Mouse (Mus musculus): ENCODE measurements around the gene Pole3. TPM values are rescaled to one million over a fixed set of nuclear protein-coding genes. Genes with fewer than 3 reads are reported as not detected.

Pole3 gene
- polyA plus RNA-seq, 1 experiment from 2014 or later: 105 TPM

Other genes starting within 250 kb of the Pole3 start
- 16.3 and 18.4 TPM in 2 replicates for gene Fkbp15, start 164.5 kb downstream of the Pole3 start, polyA plus RNA-seq (2014; fragmentation: Nextera tagmentation; extraction: Ambion mirVana)
- 49.0 and 51.2 TPM in 2 replicates for gene Slc31a1, start 164.3 kb downstream of the Pole3 start, polyA plus RNA-seq (2014; fragmentation: Nextera tagmentation; extraction: Ambion mirVana)
- gene Cdc26, start 116.4 kb downstream of the Pole3 start, polyA plus RNA-seq (2014; fragmentation: Nextera tagmentation; extraction: Ambion mirVana): 231 TPM in 2 replicates
- gene Prpf4, start 116.3 kb downstream of the Pole3 start, polyA plus RNA-seq (2014; fragmentation: Nextera tagmentation; extraction: Ambion mirVana): 31.8 and 31.9 TPM in 2 replicates
- not detected in 2 replicates for gene Rnf183, start 89.8 kb downstream of the Pole3 start, polyA plus RNA-seq (2014; fragmentation: Nextera tagmentation; extraction: Ambion mirVana)
- gene Wdr31, start 54.2 kb downstream of the Pole3 start, polyA plus RNA-seq (2014; fragmentation: Nextera tagmentation; extraction: Ambion mirVana): 6.4 and 7.1 TPM in 2 replicates
- gene Bspry, start 45.0 kb downstream of the Pole3 start, polyA plus RNA-seq (2014; fragmentation: Nextera tagmentation; extraction: Ambion mirVana): 1.8 and 2.2 TPM in 2 replicates
- gene Hdhd3, start 21.6 kb downstream of the Pole3 start, polyA plus RNA-seq (2014; fragmentation: Nextera tagmentation; extraction: Ambion mirVana): 10.1 and 15.2 TPM in 2 replicates
- 88.7 and 90.2 TPM in 2 replicates for gene Alad, start 5.2 kb downstream of the Pole3 start, polyA plus RNA-seq (2014; fragmentation: Nextera tagmentation; extraction: Ambion mirVana)
- 0.66 and 0.83 TPM in 2 replicates for gene 4933430I17Rik, start 301 bp upstream of the Pole3 start, polyA plus RNA-seq (2014; fragmentation: Nextera tagmentation; extraction: Ambion mirVana)
- 21.0 and 24.8 TPM in 2 replicates for gene Rgs3, start 34.8 kb upstream of the Pole3 start, polyA plus RNA-seq (2014; fragmentation: Nextera tagmentation; extraction: Ambion mirVana)

Measured in embryonic facial prominence, embryonic 11.5 days (tissue).